Mouse (Mus musculus) heart, embryonic 11.5 days (tissue): ENCODE data around the gene Sox30. TPM values are rescaled to one million over a fixed set of nuclear protein-coding genes. Genes with fewer than 3 reads are reported as not detected.
A peak's percentile ranks its signal among the peaks of the same experiment; 100 is the strongest.

Experiments
- ATAC-seq: fragments of 200-750 bp; cut with Nextera tagmentation; replicated peaks from 2 replicates; pipeline ENCODE4 v1.8.0; 2017; ENCODE audit warnings: moderate library complexity; ENCODE audit not compliant: insufficient number of reproducible peaks, low FRiP score, low TSS enrichment
- H3K27ac ChIP-seq: fragments of 300-500 bp; sonication (generic); 2 replicates; pipeline ENCODE4 v1.5.1; 2014; ENCODE audit warnings: mild to moderate bottlenecking, low read depth, low read length
- H3K27me3 ChIP-seq: fragments of 300-500 bp; sonication (generic); 2 replicates; pipeline ENCODE4 v1.6.1; 2014; ENCODE audit warnings: mild to moderate bottlenecking, low read length, mixed read lengths; ENCODE audit not compliant: control insufficient read depth, insufficient read depth
- H3K36me3 ChIP-seq: fragments of 300-500 bp; sonication (generic); 2 replicates; pipeline ENCODE4 v1.6.1; 2014; ENCODE audit warnings: mild to moderate bottlenecking, low read length, moderate library complexity, mixed read lengths; ENCODE audit not compliant: control insufficient read depth, insufficient read depth
- H3K4me1 ChIP-seq: fragments of 300-500 bp; sonication (generic); 2 replicates; pipeline ENCODE4 v1.6.1; 2014; ENCODE audit warnings: low read length; ENCODE audit not compliant: control insufficient read depth, insufficient read depth
- H3K4me2 ChIP-seq: fragments of 300-500 bp; sonication (generic); 2 replicates; pipeline ENCODE4 v1.6.1; 2014; ENCODE audit warnings: mild to moderate bottlenecking, moderate library complexity
- H3K4me3 ChIP-seq: fragments of 300-500 bp; sonication (generic); 2 replicates; pipeline ENCODE4 v1.5.1; 2014; ENCODE audit warnings: low read depth, low read length
- H3K9ac ChIP-seq: fragments of 300-500 bp; sonication (generic); 2 replicates; pipeline ENCODE4 v1.6.1; 2014; ENCODE audit warnings: mild to moderate bottlenecking, low read depth, low read length, moderate library complexity
- H3K9me3 ChIP-seq: fragments of 300-500 bp; sonication (generic); replicated peaks from 2 replicates; pipeline ENCODE4 v1.6.1; 2016; ENCODE audit warnings: low read length; ENCODE audit not compliant: control insufficient read depth
- WGBS: fragments of 180-500 bp; shearing (Covaris S2); extraction: QIAGEN DNeasy Blood & Tissue Kit; methylation state at CpG from one replicate; pipeline ENCODE4 v1.1.7; 2014; ENCODE audit not compliant: insufficient replicate concordance; 5-methylcytosine and 5-hydroxymethylcytosine counted together
- polyA plus RNA-seq: library from polyadenylated mRNA; unstranded; fragments of >200 nt; fragmentation: Nextera tagmentation; extraction: Ambion mirVana; gene quantifications from 2 replicates; pipeline ENCODE4 v1.2.1, GENCODE M21; 2014

Gene Sox30
- polyA plus RNA-seq, 1 experiment from 2014 or later: 0.40 TPM

DNA sequence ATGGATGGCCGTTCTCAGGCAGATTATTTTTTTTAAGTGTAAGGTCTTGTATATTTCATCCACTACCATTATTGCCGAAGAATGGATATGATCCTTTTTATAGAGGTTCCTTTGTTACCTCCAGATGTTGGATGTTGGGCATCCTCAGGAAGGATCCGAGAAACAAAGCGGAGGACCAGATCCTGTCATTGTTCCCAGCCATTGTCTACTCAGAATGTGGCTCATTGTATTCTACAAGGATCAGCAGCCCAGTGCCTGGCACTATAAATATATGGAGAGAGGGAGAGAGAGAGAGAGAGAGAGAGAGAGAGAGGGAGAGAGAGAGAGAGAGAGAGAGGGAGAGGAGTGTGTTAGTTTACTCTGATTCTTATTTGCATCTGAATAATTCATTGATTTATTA lies 82.5 kb downstream of the Sox30 start:
- H3K4me1 ChIP-seq: peaks cover 44% of the 10 kb centered on the region
- no peak overlapping the region for H3K4me2 ChIP-seq
- no peak for ATAC-seq
- peak overlapping the region; percentile 62; the same call in 1 of the 2 replicates for H3K27ac ChIP-seq
- no peaks in the 10 kb centered on the region for H3K9me3 ChIP-seq
- 64% methylated on average over 4 of the region's 4 CpGs for WGBS
- no peak overlapping the region for H3K4me3 ChIP-seq
- no peak overlapping the region for H3K9ac ChIP-seq
- H3K36me3 ChIP-seq: peaks cover 2% of the 10 kb centered on the region
- H3K27me3 ChIP-seq: no peaks in the 10 kb centered on the region

DNA sequence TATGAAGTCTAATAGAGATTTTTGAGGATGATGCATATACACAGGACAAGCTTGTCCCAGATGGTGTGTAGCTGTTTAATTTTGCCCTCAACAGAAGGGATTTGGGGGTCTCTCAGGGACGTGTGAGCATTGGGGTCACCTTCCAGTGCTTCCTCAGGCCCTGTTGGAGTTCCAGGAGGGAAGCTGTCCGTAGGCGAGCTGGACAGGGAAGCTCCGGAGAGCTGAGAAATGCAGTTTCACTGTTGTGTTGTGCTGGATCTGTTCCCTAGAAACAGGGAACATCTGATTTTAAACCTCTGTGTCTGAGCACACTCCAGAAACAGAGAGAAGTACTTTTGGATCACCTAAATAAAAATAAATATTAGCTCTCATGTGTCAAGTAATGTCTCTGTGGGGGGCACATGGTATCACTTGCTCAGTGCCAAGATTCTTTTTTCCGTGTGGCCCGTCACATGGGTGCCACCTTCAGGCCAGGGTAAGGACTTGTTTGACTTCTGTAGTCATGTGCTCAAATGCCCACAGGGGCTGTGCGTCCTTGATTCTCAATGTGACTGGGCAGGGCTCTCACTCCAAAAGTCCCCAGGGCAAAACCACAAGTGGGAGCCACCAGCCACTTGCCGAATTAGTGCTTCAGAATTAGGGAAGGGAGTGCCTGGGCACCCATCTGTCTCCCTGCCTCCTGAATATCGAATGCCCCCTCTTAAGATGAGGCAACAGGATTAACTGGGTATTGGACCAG lies 83.1 kb downstream of the Sox30 start:
- peaks cover 39% of the 10 kb centered on the region for H3K4me1 ChIP-seq
- peak overlapping the region; percentile 62 for H3K27ac ChIP-seq
- 48% methylated on average over 9 of the region's 9 CpGs for WGBS
- ATAC-seq: no peak
- H3K9ac ChIP-seq: peak overlapping the region; percentile 49; the same call in 1 of the 2 replicates
- no peak overlapping the region for H3K4me3 ChIP-seq
- no peaks in the 10 kb centered on the region for H3K9me3 ChIP-seq
- H3K27me3 ChIP-seq: no peaks in the 10 kb centered on the region
- peaks cover 2% of the 10 kb centered on the region for H3K36me3 ChIP-seq
- no peak overlapping the region for H3K4me2 ChIP-seq

DNA sequence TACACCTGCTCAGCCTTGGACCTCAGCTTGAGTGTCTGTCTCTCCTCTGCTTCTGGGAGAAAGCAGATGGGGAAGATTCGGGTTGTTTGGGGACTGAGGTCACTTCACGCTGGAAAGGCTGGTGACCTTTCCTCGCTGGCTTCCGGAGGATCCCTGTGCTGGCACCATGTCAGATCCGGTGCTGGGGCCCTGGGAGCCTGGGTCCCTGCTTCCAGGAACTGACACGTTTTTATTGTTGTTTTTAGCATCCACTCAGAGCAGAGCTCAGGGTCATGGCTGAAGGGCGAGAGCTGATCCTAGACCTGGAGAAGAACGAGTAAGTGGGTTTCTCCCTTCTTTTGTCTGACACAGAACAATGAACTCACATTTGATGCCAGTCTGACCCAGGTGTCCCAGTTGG lies 84.7 kb downstream of the Sox30 start:
- H3K4me1 ChIP-seq: peaks cover 49% of the 10 kb centered on the region
- WGBS: 47% methylated on average over 8 of the region's 8 CpGs
- no peak; the same call in 1 of the 2 replicates for ATAC-seq
- H3K9me3 ChIP-seq: no peaks in the 10 kb centered on the region
- H3K9ac ChIP-seq: peak overlapping the region; percentile 30; the same call in 1 of the 2 replicates
- peaks cover 2% of the 10 kb centered on the region for H3K36me3 ChIP-seq
- peak overlapping the region; percentile 14 for H3K4me2 ChIP-seq
- peak overlapping the region; percentile 70 for H3K27ac ChIP-seq
- H3K4me3 ChIP-seq: no peak overlapping the region
- no peaks in the 10 kb centered on the region for H3K27me3 ChIP-seq

DNA sequence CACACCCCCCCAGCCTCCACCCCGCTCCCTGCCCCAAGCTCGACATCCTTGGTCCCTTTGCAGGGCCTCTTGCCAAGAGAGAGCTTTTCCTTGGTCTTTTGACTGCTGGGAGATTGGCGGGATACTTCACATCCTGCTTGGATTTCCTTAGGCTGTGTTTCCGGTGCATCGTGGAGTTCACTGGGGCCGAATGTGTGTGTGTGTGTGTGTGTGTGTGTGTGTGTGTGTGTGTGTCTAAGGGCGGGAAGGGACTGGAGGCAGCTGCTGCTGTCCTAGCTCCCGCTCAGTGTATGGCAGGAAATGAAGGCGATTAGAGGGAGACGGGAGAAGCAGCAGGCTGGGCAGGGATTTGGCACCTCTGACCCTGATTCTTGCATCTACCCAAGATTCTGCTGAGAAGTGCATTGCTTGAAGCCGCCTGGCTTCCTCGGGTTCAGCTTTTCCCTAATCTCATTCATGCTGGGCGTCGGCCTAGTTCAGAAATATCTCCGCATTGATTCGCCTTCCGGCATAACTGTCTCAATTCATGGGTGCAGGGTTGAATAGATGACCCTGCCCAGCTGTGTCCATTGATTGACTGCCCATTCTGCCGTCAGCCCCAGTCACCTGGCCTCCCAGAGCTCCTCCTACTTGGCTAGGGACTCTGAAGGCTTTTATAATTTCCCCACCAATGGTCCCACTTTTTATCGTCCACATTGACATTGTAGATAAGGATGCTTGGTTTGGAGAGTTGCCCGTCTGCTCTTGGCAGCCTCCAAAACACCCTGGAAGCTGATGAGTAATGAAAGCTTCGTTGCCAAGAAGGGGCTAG lies 85.3 kb downstream of the Sox30 start:
- Histone ChIP-seq H3K27ac (peak overlapping the region; percentile 70), H3K9ac (peak overlapping the region; percentile 30; the same call in 1 of the 2 replicates), H3K36me3 (peaks cover 2% of the 10 kb centered on the region), H3K9me3 (no peaks in the 10 kb centered on the region), H3K27me3 (no peaks in the 10 kb centered on the region), H3K4me2 (peak overlapping the region; percentile 14), H3K4me1 (peaks cover 54% of the 10 kb centered on the region), H3K4me3 (no peak overlapping the region)
- WGBS: 40% methylated on average over 21 of the region's 21 CpGs
- peak; percentile 75 for ATAC-seq

Other genes starting within 250 kb of the Sox30 start
- 49.2 and 57.9 TPM in 2 replicates for gene Clint1, start 128.3 kb upstream of the Sox30 start, polyA plus RNA-seq
- 10.3 and 11.0 TPM in 2 replicates for gene Lsm11, start 35.4 kb upstream of the Sox30 start, polyA plus RNA-seq
- gene Thg1l, start 24.8 kb upstream of the Sox30 start, polyA plus RNA-seq: 9.5 and 9.6 TPM in 2 replicates
- gene Gm12166, start 72.0 kb downstream of the Sox30 start, polyA plus RNA-seq: 2.4 and 9.0 TPM in 2 replicates
- 24.4 and 31.7 TPM in 2 replicates for gene Adam19, start 75.7 kb downstream of the Sox30 start, polyA plus RNA-seq
- gene Nipal4, start 186.2 kb downstream of the Sox30 start, polyA plus RNA-seq: 12.2 and 18.2 TPM in 2 replicates